Comparison of ENCODE assay signal across 9 mouse cellular contexts in genomic region chr7:30443696-30444095, GRCm38 (mm10). TPM values are rescaled to one million over a fixed set of nuclear protein-coding genes. Genes with fewer than 3 reads are reported as not detected.
DNase-seq lines count a peak whose midpoint lies in the region; ATAC-seq and TF ChIP-seq lines count a peak whose summit lies in the region.
"Had no signal": no experiment of that assay in that cellular context is flagged by ENCODE, and none has a peak within 500 bp of the region (broad histone marks: within the 10 kb centered on the region; RNA-seq: fewer than 3 reads in every experiment).

No protein-coding gene starts in this region.

- TF ChIP-seq CTCF in heart, adult 2 months (IDR thresholded peaks at IDR 0.05) = no peak

- H3K27me3 ChIP-seq in heart, embryonic 15.5 days = peaks cover 80% of the 10 kb centered on the region
- H3K27me3 ChIP-seq in heart, adult 2 months (ENCODE audit: control insufficient read depth, insufficient read depth, low read length) = peaks cover 1% of the 10 kb centered on the region; the same call in 1 of the 2 replicates
- peaks cover 3% of the 10 kb centered on the region; the same call in 1 of the 2 replicates for H3K27me3 ChIP-seq in hindbrain, embryonic 12.5 days
- no peaks in the 10 kb centered on the region for H3K27me3 ChIP-seq in midbrain, embryonic 14.5 days (ENCODE audit: control insufficient read depth, insufficient read depth, low read length)

- H3K9ac ChIP-seq in heart, embryonic 15.5 days = no peak overlapping the region
- no peak overlapping the region for H3K9ac ChIP-seq in heart, adult 2 months (ENCODE audit: low read depth, low read length)
- H3K9ac ChIP-seq in hindbrain, embryonic 12.5 days = peak overlapping the region; percentile 90; the same call in 1 of the 2 replicates
- peak overlapping the region; percentile 99 for H3K9ac ChIP-seq in midbrain, embryonic 14.5 days (replicated peaks; ENCODE audit: low read length)

- no peak overlapping the region for H3K27ac ChIP-seq in heart, embryonic 15.5 days
- H3K27ac ChIP-seq in heart, adult 2 months = no peak overlapping the region
- no peak overlapping the region; the same call in 1 of the 2 replicates for H3K27ac ChIP-seq in hindbrain, embryonic 12.5 days
- peak overlapping the region; percentile 98; the same call in 1 of the 2 replicates for H3K27ac ChIP-seq in midbrain, embryonic 14.5 days (replicated peaks; ENCODE audit: low read depth, low read length)

- H3K4me1 ChIP-seq in heart, embryonic 15.5 days (replicated peaks) = peaks cover 13% of the 10 kb centered on the region
- H3K4me1 ChIP-seq in heart, adult 2 months (ENCODE audit: control insufficient read depth, insufficient read depth, low read length) = no peaks in the 10 kb centered on the region
- H3K4me1 ChIP-seq in hindbrain, embryonic 12.5 days = peaks cover 34% of the 10 kb centered on the region
- H3K4me1 ChIP-seq in midbrain, embryonic 14.5 days (ENCODE audit: control insufficient read depth, insufficient read depth, low read length) = peaks cover 7% of the 10 kb centered on the region; the same call in 1 of the 2 replicates

- no peaks in the 10 kb centered on the region for H3K36me3 ChIP-seq in heart, embryonic 15.5 days
- H3K36me3 ChIP-seq in heart, adult 2 months (ENCODE audit: control insufficient read depth, insufficient read depth, low read length) = no peaks in the 10 kb centered on the region
- H3K36me3 ChIP-seq in hindbrain, embryonic 12.5 days = peaks cover 41% of the 10 kb centered on the region
- peaks cover 46% of the 10 kb centered on the region for H3K36me3 ChIP-seq in midbrain, embryonic 14.5 days (ENCODE audit: control insufficient read depth, insufficient read depth, low read length)
- H3K36me3 ChIP-seq: G1E had no signal

- no peaks in the 10 kb centered on the region for H3K79me2 ChIP-seq in heart, adult 2 months (replicated peaks; ENCODE audit: control insufficient read depth, insufficient read depth, low read length)

- no peaks in the 10 kb centered on the region for H3K9me3 ChIP-seq in heart, embryonic 15.5 days (replicated peaks)
- H3K9me3 ChIP-seq in hindbrain, embryonic 12.5 days (replicated peaks) = 0 out of 2 replicates have a peak, but pooled peaks cover 5% of the 10 kb centered on the region
- H3K9me3 ChIP-seq in midbrain, embryonic 14.5 days (ENCODE audit: control insufficient read depth, low read length) = no peaks in the 10 kb centered on the region

- ATAC-seq in heart, embryonic 15.5 days (replicated peaks; ENCODE audit: insufficient number of reproducible peaks, insufficient read depth, low FRiP score, low read depth) = no peak
- ATAC-seq in hindbrain, embryonic 12.5 days (ENCODE audit: low FRiP score) = no peak
- ATAC-seq in midbrain, embryonic 14.5 days (ENCODE audit: low FRiP score, low TSS enrichment) = no peak
- no peak for ATAC-seq in frontal cortex, adult (ENCODE audit: low TSS enrichment)

- DNase-seq in heart, adult 2 months = no peak
- peak; percentile 87 for DNase-seq in ZHBTc4 (ENCODE audit: low read depth, low spot score)
- peak; percentile 58 for DNase-seq in midbrain, embryonic 14.5 days
- no peak for DNase-seq in right cerebral cortex, postnatal 10 days (ENCODE audit: low spot score in 2 of 2)
- no peak for DNase-seq in adrenal gland, adult (ENCODE audit: inconsistent age in 2 of 2, low spot score in 1 of 2)

- peak overlapping the region; percentile 95 for H3K4me2 ChIP-seq in heart, embryonic 15.5 days
- H3K4me2 ChIP-seq in hindbrain, embryonic 12.5 days (replicated peaks) = peak overlapping the region; percentile 84
- H3K4me2 ChIP-seq in midbrain, embryonic 14.5 days (ENCODE audit: low read length) = peak overlapping the region; percentile 90

- intact Hi-C loops in heart, adult 2 months (cut with DNase I) = loop anchor here (5.0 kb wide), 2 partner anchors 49 to 104 kb away; partner anchors contain the start of gene Prodh2

- no peak for TF ChIP-seq POLR2A in heart, adult 2 months (IDR thresholded peaks at IDR 0.05; ENCODE audit: insufficient read depth, low read depth, low read length)

- no peak for TF ChIP-seq EP300 in heart, adult 2 months (IDR thresholded peaks at IDR 0.05; ENCODE audit: insufficient read depth, low read depth, low read length)

- WGBS in heart, embryonic 15.5 days = 27% methylated on average over 9 of the region's 9 CpGs
- 32% methylated on average over 9 of the region's 9 CpGs for WGBS in heart, adult 2 months
- 16% methylated on average over 9 of the region's 9 CpGs for WGBS in hindbrain, embryonic 12.5 days
- WGBS in midbrain, embryonic 14.5 days = 15% methylated on average over 9 of the region's 9 CpGs

- H3K4me3 ChIP-seq in heart, embryonic 15.5 days = no peak overlapping the region
- H3K4me3 ChIP-seq in heart, adult 2 months = no peak overlapping the region
- H3K4me3 ChIP-seq in hindbrain, embryonic 12.5 days = peak overlapping the region; percentile 78
- peak overlapping the region; percentile 86 for H3K4me3 ChIP-seq in midbrain, embryonic 14.5 days (replicated peaks; ENCODE audit: low read depth, low read length)

RNA-seq across cellular contexts. Expression of gene Aplp1, which starts 1.6 kb away (rescaled TPM):
- 14.7 and 21.7 TPM in 2 replicates for polyA plus RNA-seq in heart, embryonic 15.5 days (2015; fragmentation: Nextera tagmentation; extraction: Ambion mirVana)
- total RNA-seq in heart, adult 2 months (2021) = 1 to 10 TPM; 3.2 to 3.5 TPM
- polyA plus RNA-seq in heart, adult 2 months (2012; rRNA removed) = 3.6 and 6.2 TPM in 2 replicates
- 348 and 365 TPM in 2 replicates for polyA plus RNA-seq in hindbrain, embryonic 12.5 days (2016; fragmentation: Nextera tagmentation; extraction: Ambion mirVana)
- polyA plus RNA-seq in midbrain, embryonic 14.5 days (2014; fragmentation: Nextera tagmentation; extraction: Ambion mirVana) = 662 and 710 TPM in 2 replicates
- polyA plus RNA-seq: G1E had no signal

RNA-seq across cellular contexts. Expression of gene Kirrel2, which starts 13.8 kb away (rescaled TPM):
- polyA plus RNA-seq in heart, embryonic 15.5 days (2015; fragmentation: Nextera tagmentation; extraction: Ambion mirVana) = 0.16 TPM in 2 replicates
- not detected for total RNA-seq in heart, adult 2 months (2021)
- not detected in 2 replicates for polyA plus RNA-seq in heart, adult 2 months (2012; rRNA removed)
- polyA plus RNA-seq in hindbrain, embryonic 12.5 days (2016; fragmentation: Nextera tagmentation; extraction: Ambion mirVana) = 16.1 and 23.9 TPM in 2 replicates
- 5.0 and 5.7 TPM in 2 replicates for polyA plus RNA-seq in midbrain, embryonic 14.5 days (2014; fragmentation: Nextera tagmentation; extraction: Ambion mirVana)
- total RNA-seq: G1E had no signal
- polyA plus RNA-seq: G1E had no signal

RNA-seq across cellular contexts. Expression of gene Nphs1, which starts 14.4 kb away (rescaled TPM):
- 0.09 and 0.14 TPM in 2 replicates for polyA plus RNA-seq in heart, embryonic 15.5 days (2015; fragmentation: Nextera tagmentation; extraction: Ambion mirVana)
- not detected for total RNA-seq in heart, adult 2 months (2021)
- polyA plus RNA-seq in heart, adult 2 months (2012; rRNA removed) = 0.04 TPM in 1 of 2 replicates, not detected in the other
- polyA plus RNA-seq in hindbrain, embryonic 12.5 days (2016; fragmentation: Nextera tagmentation; extraction: Ambion mirVana) = 3.8 and 5.2 TPM in 2 replicates
- polyA plus RNA-seq in midbrain, embryonic 14.5 days (2014; fragmentation: Nextera tagmentation; extraction: Ambion mirVana) = 0.74 and 1.4 TPM in 2 replicates
- polyA plus RNA-seq: G1E had no signal

RNA-seq across cellular contexts. Expression of gene Nfkbid, which starts 22.2 kb away (rescaled TPM):
- 0.76 and 1.5 TPM in 2 replicates for polyA plus RNA-seq in heart, embryonic 15.5 days (2015; fragmentation: Nextera tagmentation; extraction: Ambion mirVana)
- total RNA-seq in heart, adult 2 months (2021) = under 1 TPM; 0.47 to 0.66 TPM
- 0.94 and 1.3 TPM in 2 replicates for polyA plus RNA-seq in heart, adult 2 months (2012; rRNA removed)
- 1.3 and 2.2 TPM in 2 replicates for polyA plus RNA-seq in hindbrain, embryonic 12.5 days (2016; fragmentation: Nextera tagmentation; extraction: Ambion mirVana)
- polyA plus RNA-seq in midbrain, embryonic 14.5 days (2014; fragmentation: Nextera tagmentation; extraction: Ambion mirVana) = 1.4 and 2.3 TPM in 2 replicates

RNA-seq across cellular contexts. Expression of gene Hcst, which starts 24.0 kb away (rescaled TPM):
- polyA plus RNA-seq in heart, embryonic 15.5 days (2015; fragmentation: Nextera tagmentation; extraction: Ambion mirVana) = 0.98 and 2.7 TPM in 2 replicates
- under 1 TPM in 1 of 2 experiments, not detected in 1; 0.59 TPM for total RNA-seq in heart, adult 2 months (2021)
- 4.8 TPM in 1 of 2 replicates, not detected in the other for polyA plus RNA-seq in heart, adult 2 months (2012; rRNA removed)
- 0.57 and 0.86 TPM in 2 replicates for polyA plus RNA-seq in hindbrain, embryonic 12.5 days (2016; fragmentation: Nextera tagmentation; extraction: Ambion mirVana)
- 0.58 TPM in 1 of 2 replicates, not detected in the other for polyA plus RNA-seq in midbrain, embryonic 14.5 days (2014; fragmentation: Nextera tagmentation; extraction: Ambion mirVana)

Comparison
In these comparisons a context has a peak if more than half of its experiments do, and no peak if none do; other contexts are left out.
1. H3K4me3 ChIP-seq: peak in hindbrain, embryonic 12.5 days (single experiment) and midbrain, embryonic 14.5 days (single experiment); none in heart, embryonic 15.5 days (single experiment) and heart, adult 2 months (single experiment).
2. H3K9ac ChIP-seq: peak in hindbrain, embryonic 12.5 days (single experiment) and midbrain, embryonic 14.5 days (single experiment); none in heart, embryonic 15.5 days (single experiment) and heart, adult 2 months (single experiment).
3. DNase-seq: peak in ZHBTc4 (single experiment) and midbrain, embryonic 14.5 days (single experiment); none in heart, adult 2 months (0 of 2), right cerebral cortex, postnatal 10 days (0 of 2) and adrenal gland, adult (0 of 2).
4. RNA of gene Aplp1, which starts 1.6 kb away (polyA plus RNA-seq): 662 to 710 TPM in midbrain, embryonic 14.5 days and 348 to 365 TPM in hindbrain, embryonic 12.5 days; 14.7 to 21.7 TPM in heart, embryonic 15.5 days and 3.6 to 6.2 TPM in heart, adult 2 months; every median in the first group is over 10 times any median in the second.
5. Peak in every context shown above with its lines, with median percentiles within 50 percentile points of each other: H3K4me2 ChIP-seq.